Mouse (Mus musculus) lung, postnatal 0 days (tissue): Measurements from ENCODE around the gene Atad2b.

ENCODE experiments used
- CTCF ChIP-seq: IDR thresholded peaks from 2 replicates; pipeline ENCODE4 v1.5.1; 2016; ENCODE audit warnings: antibody characterized with exemption, mild to moderate bottlenecking
- EP300 ChIP-seq: IDR thresholded peaks from 2 replicates; pipeline ENCODE4 v1.6.1; 2016; ENCODE audit warnings: antibody characterized with exemption, mild to moderate bottlenecking, control low read depth

DNA sequence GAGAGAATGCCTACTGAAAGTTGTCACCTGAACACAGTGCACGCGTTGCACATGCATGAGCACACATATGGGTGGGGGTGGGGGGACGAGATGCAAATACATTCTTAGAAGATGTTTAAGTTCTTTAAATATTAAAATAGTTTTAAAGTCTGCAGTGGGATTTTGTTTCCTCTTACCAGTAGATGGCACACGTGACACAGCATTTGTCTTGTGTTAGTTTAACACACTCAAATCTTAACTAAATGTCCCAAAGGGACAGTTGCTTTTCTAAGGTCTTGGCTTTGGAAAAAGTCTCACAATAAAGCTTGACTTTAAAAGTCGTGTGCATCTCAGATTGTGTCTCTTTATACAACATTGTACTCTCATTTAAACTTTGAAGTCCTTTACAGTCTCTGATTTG, 111.9 kb downstream of the Atad2b start:
- TF ChIP-seq CTCF (peak; percentile 25; the same call in 1 of the 2 replicates), EP300 (no peak)
